Mouse (Mus musculus) NIH3T3 (cell line): ENCODE results near the gene Cyp2a4.
A peak's percentile ranks its signal among the peaks of the same experiment; 100 is the strongest.
"Not testable (repeated sequence)": the region's sequence is repeated elsewhere in the genome, so short reads cannot be mapped to it uniquely, and the experiment has no call there.

ENCODE experiments used
- DNase-seq: peaks from one replicate; pipeline ENCODE4 v3.0.0-alpha.2; 2012; ENCODE audit warnings: low read depth

Cyp2a4 gene

GRCm38 (mm10) chr7:26306926-26307325 lies at the start of gene Cyp2a4:
TSS of gene Cyp2a4 (plus strand) at chr7:26307169.
- DNase-seq: not testable (repeated sequence)

- DNase-seq: not testable (repeated sequence)
Measured at GRCm38 (mm10) chr7:26260034-26260433, 46.9 kb upstream of the Cyp2a4 start, which contains the start of gene Vmn1r184. TSS of gene Vmn1r184 (plus strand) at chr7:26260334.

GRCm38 (mm10) chr7:26303429-26304166 lies 3.4 kb upstream of the Cyp2a4 start:
- not testable (repeated sequence) for DNase-seq

- DNase-seq: not testable (repeated sequence)
Measured at GRCm38 (mm10) chr7:26311786-26312185, 4.8 kb downstream of the Cyp2a4 start.

- DNase-seq: not testable (repeated sequence)
Measured at GRCm38 (mm10) chr7:26315194-26315593, 8.2 kb downstream of the Cyp2a4 start.

GRCm38 (mm10) chr7:26315809-26316208 lies 8.8 kb downstream of the Cyp2a4 start:
- not testable (repeated sequence) for DNase-seq

- DNase-seq: peak; percentile 16
Measured at GRCm38 (mm10) chr7:26320361-26320760, 13.4 kb downstream of the Cyp2a4 start.

GRCm38 (mm10) chr7:26350177-26350576 lies 43.2 kb downstream of the Cyp2a4 start:
- not testable (repeated sequence) for DNase-seq

- not testable (repeated sequence) for DNase-seq
Measured at GRCm38 (mm10) chr7:26352258-26352657, 45.3 kb downstream of the Cyp2a4 start.

GRCm38 (mm10) chr7:26356719-26357118 lies 49.8 kb downstream of the Cyp2a4 start:
- not testable (repeated sequence) for DNase-seq
